Mouse (Mus musculus): Measurements from ENCODE around the gene Ccdc40.
"Not testable (repeated sequence)": the region's sequence is repeated elsewhere in the genome, so short reads cannot be mapped to it uniquely, and the experiment has no call there.

GRCm38 (mm10) chr11:119272492-119272891 is 44.1 kb downstream of the Ccdc40 start:
- TF ChIP-seq CTCF (IDR thresholded peaks at IDR 0.05; ENCODE audit: extremely low read depth, insufficient read depth, insufficient read length, insufficient replicate concordance), result peak; percentile 4; the same call in 1 of the 2 replicates
- not testable (repeated sequence) for TF ChIP-seq POLR2A (IDR thresholded peaks at IDR 0.05; ENCODE audit: low read depth, low read length)
